Mouse (Mus musculus) kidney, postnatal 14 days (tissue): ENCODE results near the gene Cebpg.

Source experiments
- DNase-seq: peaks from one replicate; pipeline ENCODE4 v3.0.0; 2022; ENCODE audit warnings: mixed read lengths

The Cebpg gene

GRCm38 (mm10) chr7:35056436-35056864, at the start of gene Cebpg:
Cebpg (minus strand) TSS chr7:35056573.
- peak; percentile 98 for DNase-seq

- DNase-seq: no peak
Measured at GRCm38 (mm10) chr7:35099528-35099927, 43.2 kb upstream of the Cebpg start.

- DNase-seq: no peak
Measured at GRCm38 (mm10) chr7:35098777-35099176, 42.4 kb upstream of the Cebpg start.

- no peak for DNase-seq
Measured at GRCm38 (mm10) chr7:35094975-35095678, 38.8 kb upstream of the Cebpg start.

- DNase-seq: no peak
Measured at GRCm38 (mm10) chr7:35090550-35090949, 34.2 kb upstream of the Cebpg start.

- peak; percentile 57 for DNase-seq
Measured at GRCm38 (mm10) chr7:35086271-35086861, 30.0 kb upstream of the Cebpg start.

GRCm38 (mm10) chr7:35084565-35085360, 28.4 kb upstream of the Cebpg start:
- DNase-seq: no peak

GRCm38 (mm10) chr7:35081406-35082104, 25.2 kb upstream of the Cebpg start:
- no peak for DNase-seq

GRCm38 (mm10) chr7:35080843-35081338, 24.5 kb upstream of the Cebpg start:
- peak; percentile 79 for DNase-seq

GRCm38 (mm10) chr7:35076645-35077044, 20.3 kb upstream of the Cebpg start:
- DNase-seq: peak; percentile 24

- no peak for DNase-seq
Measured at GRCm38 (mm10) chr7:35066640-35067212, 10.4 kb upstream of the Cebpg start.

- DNase-seq: no peak
Measured at GRCm38 (mm10) chr7:35065958-35066357, 9.6 kb upstream of the Cebpg start.

GRCm38 (mm10) chr7:35064286-35065258, 8.2 kb upstream of the Cebpg start:
- DNase-seq: peak; percentile 63

GRCm38 (mm10) chr7:35059467-35059866, 3.1 kb upstream of the Cebpg start:
- no peak for DNase-seq

GRCm38 (mm10) chr7:35058329-35058728, 2.0 kb upstream of the Cebpg start:
- no peak for DNase-seq

- DNase-seq: no peak
Measured at GRCm38 (mm10) chr7:35057569-35057968, 1.2 kb upstream of the Cebpg start.

GRCm38 (mm10) chr7:35056999-35057398, 626 bp upstream of the Cebpg start:
- DNase-seq: no peak

- no peak for DNase-seq
Measured at GRCm38 (mm10) chr7:35055619-35056435, 546 bp downstream of the Cebpg start.

GRCm38 (mm10) chr7:35054977-35055618, 1.3 kb downstream of the Cebpg start:
- DNase-seq: no peak

- DNase-seq: no peak
Measured at GRCm38 (mm10) chr7:35054286-35054685, 2.1 kb downstream of the Cebpg start.
